Mouse (Mus musculus) heart, postnatal 0 days (tissue): Measurements from ENCODE around the gene Rasgef1b.

Experiments used
- CTCF ChIP-seq: IDR thresholded peaks from 2 replicates; pipeline ENCODE4 v1.5.1; 2016; ENCODE audit warnings: antibody characterized with exemption, control low read depth, low read depth
- EP300 ChIP-seq: IDR thresholded peaks from 2 replicates; pipeline ENCODE4 v1.6.1; 2016; ENCODE audit warnings: antibody characterized with exemption, low read depth

DNA sequence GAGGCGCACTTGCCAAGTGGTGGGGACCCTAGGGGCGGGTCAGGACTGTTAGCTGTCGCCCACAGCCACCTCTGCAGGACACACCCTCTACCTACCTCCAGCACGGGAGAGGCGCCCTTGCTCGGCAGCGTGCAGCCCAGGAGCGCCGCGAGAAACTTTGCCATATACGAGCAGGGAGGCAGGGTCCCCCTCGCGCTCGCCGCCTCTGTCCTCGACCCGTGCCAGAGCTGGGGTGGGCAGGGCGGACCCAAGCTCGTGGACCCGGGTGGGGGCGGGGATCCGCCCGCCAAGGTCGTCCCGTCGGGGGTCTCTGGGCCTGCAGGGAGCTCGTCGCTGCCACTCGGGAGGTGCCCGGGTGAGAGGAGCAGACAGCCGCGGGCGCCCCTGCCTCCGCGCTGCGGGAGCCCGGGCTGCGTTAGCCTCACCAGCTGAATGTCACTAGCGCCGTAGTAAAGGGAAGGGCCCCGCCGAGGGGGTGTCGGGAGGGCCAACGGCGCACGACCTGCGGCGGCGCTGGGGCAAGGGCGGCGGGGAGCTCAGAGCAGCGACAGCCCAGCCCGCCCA lies at the start of gene Rasgef1b:
- TF ChIP-seq CTCF (no peak), EP300 (peak; percentile 48; the same call in 1 of the 2 replicates)
